ENCODE assay signal across 20 mouse cellular contexts in genomic region chr9:44141951-44142350, GRCm38 (mm10). TPM values are rescaled to one million over a fixed set of nuclear protein-coding genes. Genes with fewer than 3 reads are reported as not detected.
"Had no signal": no experiment of that assay in that cellular context is flagged by ENCODE, and none has a peak within 500 bp of the region (broad histone marks: within the 10 kb centered on the region; RNA-seq: fewer than 3 reads in every experiment).

No protein-coding gene starts in this region.

- H3K4me1 ChIP-seq: neural tube, embryonic 13.5 days; neural tube, embryonic 15.5 days; stomach, embryonic 15.5 days had no signal

- H3K4me3 ChIP-seq: midbrain, embryonic 12.5 days; myocyte; neural tube, embryonic 13.5 days; neural tube, embryonic 15.5 days; stomach, embryonic 15.5 days had no signal

- H3K9ac ChIP-seq: liver, embryonic 14.5 days; lung, embryonic 14.5 days; midbrain, embryonic 12.5 days; neural tube, embryonic 13.5 days; neural tube, embryonic 15.5 days; stomach, embryonic 15.5 days had no signal

- ATAC-seq: midbrain, embryonic 16.5 days had no signal

- H3K27ac ChIP-seq: liver, embryonic 14.5 days; midbrain, embryonic 12.5 days; neural tube, embryonic 13.5 days; neural tube, embryonic 15.5 days; stomach, embryonic 15.5 days had no signal

- DNase-seq: lung, adult 18-20 months; lung, embryonic 14.5 days; lung, postnatal 10 days; lung, postnatal 4 days; right cerebral cortex, postnatal 14 days; thymus, adult 18-20 months; thymus, postnatal 14 days; thymus, postnatal 36 days had no signal

- H3K27me3 ChIP-seq: neural tube, embryonic 15.5 days; stomach, embryonic 15.5 days had no signal

- H3K9me3 ChIP-seq: midbrain, embryonic 12.5 days; neural tube, embryonic 13.5 days; neural tube, embryonic 15.5 days; stomach, embryonic 15.5 days had no signal

- H3K4me2 ChIP-seq: lung, embryonic 14.5 days; midbrain, embryonic 12.5 days; neural tube, embryonic 13.5 days; neural tube, embryonic 15.5 days; stomach, embryonic 15.5 days had no signal

RNA-seq across cellular contexts. Expression of gene Gm49380, which starts 28.7 kb away (rescaled TPM):
- total RNA-seq: megakaryocyte, adult 5-6 weeks; megakaryocyte-erythroid progenitor cell, adult 5-6 weeks had no signal
- polyA plus RNA-seq: liver, embryonic 16.5 days; spleen, adult 2 months had no signal

RNA-seq across cellular contexts. Expression of gene C1qtnf5, which starts 34.9 kb away (rescaled TPM):
- total RNA-seq: megakaryocyte-erythroid progenitor cell, adult 5-6 weeks had no signal

RNA-seq across cellular contexts. Expression of gene Mfrp, which starts 40.4 kb away (rescaled TPM):
- total RNA-seq: megakaryocyte, adult 5-6 weeks; megakaryocyte-erythroid progenitor cell, adult 5-6 weeks had no signal
- polyA plus RNA-seq: liver, embryonic 14.5 days; liver, embryonic 16.5 days; midbrain, embryonic 12.5 days; neural tube, embryonic 13.5 days; thymus, postnatal 0 days had no signal
